Mouse (Mus musculus): ENCODE measurements around the gene Selplg. TPM values are rescaled to one million over a fixed set of nuclear protein-coding genes. Genes with fewer than 3 reads are reported as not detected.

Selplg gene
- polyA plus RNA-seq, 2 experiments, result 4.0 to 5.4 TPM

DNA sequence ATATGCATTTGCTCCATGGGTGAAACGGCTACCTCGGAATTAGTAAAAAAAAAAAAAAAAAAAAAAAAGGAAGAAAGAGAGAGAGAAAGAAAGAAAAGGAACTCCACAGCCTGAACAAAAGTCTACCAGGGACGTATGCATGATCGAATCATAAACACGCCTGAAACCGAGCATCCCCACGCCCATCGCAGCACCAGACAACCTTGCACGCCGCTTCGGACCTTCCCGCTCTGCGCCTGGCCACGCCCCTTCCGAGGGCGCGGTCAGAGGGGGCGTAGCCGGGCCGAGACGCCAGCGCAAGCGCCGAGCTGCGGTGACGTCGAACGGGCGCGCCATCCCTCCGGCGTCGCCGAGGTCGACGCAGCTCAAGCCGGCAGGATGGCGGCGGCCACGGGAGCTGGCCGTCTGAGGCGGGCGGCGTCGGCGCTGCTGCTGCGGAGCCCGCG lies 60.0 kb downstream of the Selplg start, which contains the start of the genes Sart3 and Iscu:
Gene Sart3, minus strand, starts transcription at position 61 of the 446 bp plus-strand sequence.
Gene Iscu, plus strand, starts transcription at position 299 of the 446 bp plus-strand sequence.
- peak; percentile 86 for ATAC-seq (ENCODE audit: low FRiP score, low read depth)
- peaks cover 47% of the 10 kb centered on the region for H3K36me3 ChIP-seq (ENCODE audit: control insufficient read depth, insufficient read depth, low read length)

DNA sequence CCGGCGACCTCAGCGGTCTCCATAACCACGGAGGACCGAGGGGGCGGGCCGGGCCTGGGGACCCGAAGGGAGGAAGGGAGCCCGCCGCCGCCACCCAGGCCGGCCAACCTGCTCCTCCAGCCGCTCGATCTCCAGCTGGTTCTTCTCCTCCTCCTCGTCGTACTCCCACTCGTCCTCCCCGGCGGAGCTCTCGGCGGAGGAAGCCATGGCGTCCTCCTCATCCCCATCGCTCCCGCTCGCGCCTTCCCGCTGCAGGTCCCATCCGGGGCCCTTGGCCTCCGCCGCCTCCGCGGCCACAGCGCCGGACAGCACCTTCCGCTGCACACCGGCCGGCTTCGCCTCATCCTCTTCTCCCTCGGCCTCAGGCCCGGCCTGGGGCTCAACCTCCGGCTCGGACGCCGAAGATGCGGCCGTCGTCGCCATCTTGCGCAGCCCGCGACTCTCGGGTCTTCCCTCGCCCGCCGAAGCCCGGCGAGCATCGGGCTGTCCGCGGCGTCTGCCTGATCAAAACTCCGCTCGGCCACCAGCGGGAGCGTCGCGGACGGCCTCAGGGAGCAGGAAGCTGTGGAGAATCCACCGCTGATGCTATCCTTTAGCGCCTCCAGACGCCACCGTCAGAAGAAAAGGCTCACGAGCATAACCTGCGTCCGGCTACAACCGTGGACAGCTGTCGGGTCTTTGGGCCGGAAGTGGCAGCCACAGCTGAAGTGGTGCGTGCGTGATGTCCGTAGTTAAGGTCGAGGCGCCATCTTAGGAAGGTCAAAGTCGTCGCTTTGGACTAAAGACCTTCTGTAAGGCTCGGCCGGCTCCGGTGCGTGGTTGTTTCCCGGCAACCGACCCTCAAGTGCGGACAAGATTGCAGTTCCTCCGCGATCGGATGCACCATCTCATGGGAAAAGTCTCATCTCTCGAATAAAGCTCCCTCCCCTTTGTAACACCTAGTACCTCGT lies 61.0 kb downstream of the Selplg start:
- DNase-seq (ENCODE audit: low spot score) (peak; percentile 91), ATAC-seq (ENCODE audit: low FRiP score, low read depth) (peak; percentile 84)
- peak overlapping the region; percentile 91 for H3K4me2 ChIP-seq (replicated peaks; ENCODE audit: low read depth, low read length, severe bottlenecking)
- H3K27ac ChIP-seq (replicated peaks; ENCODE audit: low read depth, low read length), result peak overlapping the region; percentile 97
- peak overlapping the region; percentile 87 for H3K9ac ChIP-seq (ENCODE audit: low read depth, low read length, severe bottlenecking)
- under 1% methylated on average over 86 of the region's 97 CpGs for WGBS
- no peaks in the 10 kb centered on the region for H3K27me3 ChIP-seq (ENCODE audit: control insufficient read depth, insufficient read depth, low read length)
- peaks cover 47% of the 10 kb centered on the region for H3K36me3 ChIP-seq (ENCODE audit: control insufficient read depth, insufficient read depth, low read length)
- peak overlapping the region; percentile 99 for H3K4me3 ChIP-seq (replicated peaks; ENCODE audit: low read length)
- TF ChIP-seq POLR2A (IDR thresholded peaks at IDR 0.05; ENCODE audit: borderline replicate concordance, extremely low read depth, insufficient read depth, insufficient read length), result peak; percentile 86; the same call in 1 of the 2 replicates
- H3K9me3 ChIP-seq (ENCODE audit: control insufficient read depth, low read length), result no peaks in the 10 kb centered on the region
- peaks cover 19% of the 10 kb centered on the region for H3K4me1 ChIP-seq (ENCODE audit: control insufficient read depth, insufficient read depth, low read length)

More for the DNA sequence above, 60.0 kb downstream of the Selplg start, which contains the start of the genes Sart3 and Iscu:
- under 1% methylated on average over 22 of the region's 49 CpGs for WGBS
- H3K27me3 ChIP-seq (ENCODE audit: control insufficient read depth, insufficient read depth, low read length), result no peaks in the 10 kb centered on the region
- peak; percentile 93 for DNase-seq (ENCODE audit: low spot score)
- peaks cover 19% of the 10 kb centered on the region for H3K4me1 ChIP-seq (ENCODE audit: control insufficient read depth, insufficient read depth, low read length)
- peak within 1 kb of the TSS; percentile 97 for H3K27ac ChIP-seq (replicated peaks; ENCODE audit: low read depth, low read length)
- H3K9me3 ChIP-seq (ENCODE audit: control insufficient read depth, low read length), result no peaks in the 10 kb centered on the region
- TF ChIP-seq POLR2A (IDR thresholded peaks at IDR 0.05; ENCODE audit: borderline replicate concordance, extremely low read depth, insufficient read depth, insufficient read length), result peak; percentile 46; the same call in 1 of the 2 replicates
- peak within 1 kb of the TSS; percentile 99 for H3K4me3 ChIP-seq (replicated peaks; ENCODE audit: low read length)
- H3K9ac ChIP-seq (ENCODE audit: low read depth, low read length, severe bottlenecking), result peak within 1 kb of the TSS; percentile 87
- H3K4me2 ChIP-seq (replicated peaks; ENCODE audit: low read depth, low read length, severe bottlenecking), result peak within 1 kb of the TSS; percentile 91

DNA sequence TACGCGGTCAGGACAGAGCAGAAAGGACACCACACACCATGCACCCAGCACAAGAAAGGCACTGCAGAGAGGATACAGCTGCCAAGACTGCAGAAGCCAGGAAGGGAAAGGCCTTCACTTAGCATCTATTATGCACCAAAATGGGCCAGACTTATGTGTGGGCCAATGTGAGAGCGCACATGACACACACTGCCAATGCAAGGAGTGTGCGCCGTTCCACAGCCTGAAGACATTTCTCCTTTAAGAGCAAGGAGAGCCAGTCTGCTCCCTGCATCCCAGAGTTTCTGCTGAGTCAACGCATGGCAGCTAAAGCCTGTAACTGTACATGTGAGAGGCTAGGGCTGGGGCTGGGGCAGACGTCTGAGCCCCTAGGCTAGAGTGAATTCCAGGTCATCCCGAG lies 63.6 kb downstream of the Selplg start:
- Histone ChIP-seq H3K27ac (replicated peaks; ENCODE audit: low read depth, low read length) (no peak overlapping the region), H3K36me3 (ENCODE audit: control insufficient read depth, insufficient read depth, low read length) (peaks cover 32% of the 10 kb centered on the region), H3K27me3 (ENCODE audit: control insufficient read depth, insufficient read depth, low read length) (no peaks in the 10 kb centered on the region), H3K4me3 (replicated peaks; ENCODE audit: low read length) (no peak overlapping the region), H3K9ac (ENCODE audit: low read depth, low read length, severe bottlenecking) (no peak overlapping the region), H3K4me2 (replicated peaks; ENCODE audit: low read depth, low read length, severe bottlenecking) (no peak overlapping the region), H3K9me3 (ENCODE audit: control insufficient read depth, low read length) (no peaks in the 10 kb centered on the region), H3K4me1 (ENCODE audit: control insufficient read depth, insufficient read depth, low read length) (peaks cover 18% of the 10 kb centered on the region)
- no peak for TF ChIP-seq POLR2A (IDR thresholded peaks at IDR 0.05; ENCODE audit: borderline replicate concordance, extremely low read depth, insufficient read depth, insufficient read length)
- DNase-seq (ENCODE audit: low spot score), result no peak
- ATAC-seq (ENCODE audit: low FRiP score, low read depth), result no peak
- 90% methylated on average over 8 of the region's 8 CpGs for WGBS

Other genes starting within 250 kb of the Selplg start
- gene Cmklr1, start 182.2 kb downstream of the Selplg start, polyA plus RNA-seq (2012; rRNA removed), result 10.7 and 17.4 TPM in 2 replicates
- gene Cmklr1, start 182.2 kb downstream of the Selplg start, polyA plus RNA-seq (2014; fragmentation: Nextera tagmentation; extraction: Ambion mirVana), result 7.5 and 7.8 TPM in 2 replicates
- not detected in 2 replicates for gene 1700069L16Rik, start 107.9 kb downstream of the Selplg start, polyA plus RNA-seq (2012; rRNA removed)
- not detected in 2 replicates for gene 1700069L16Rik, start 107.9 kb downstream of the Selplg start, polyA plus RNA-seq (2014; fragmentation: Nextera tagmentation; extraction: Ambion mirVana)
- 6.3 and 6.5 TPM in 2 replicates for gene Ficd, start 96.8 kb downstream of the Selplg start, polyA plus RNA-seq (2012; rRNA removed)
- gene Ficd, start 96.8 kb downstream of the Selplg start, polyA plus RNA-seq (2014; fragmentation: Nextera tagmentation; extraction: Ambion mirVana), result 5.6 and 6.5 TPM in 2 replicates
- gene Sart3, start 60.1 kb downstream of the Selplg start, polyA plus RNA-seq (2012; rRNA removed), result 56.8 and 57.3 TPM in 2 replicates
- 41.7 and 45.8 TPM in 2 replicates for gene Sart3, start 60.1 kb downstream of the Selplg start, polyA plus RNA-seq (2014; fragmentation: Nextera tagmentation; extraction: Ambion mirVana)
- 80.8 and 85.4 TPM in 2 replicates for gene Iscu, start 59.9 kb downstream of the Selplg start, polyA plus RNA-seq (2012; rRNA removed)
- 102 and 106 TPM in 2 replicates for gene Iscu, start 59.9 kb downstream of the Selplg start, polyA plus RNA-seq (2014; fragmentation: Nextera tagmentation; extraction: Ambion mirVana)
- gene Tmem119, start 32.1 kb downstream of the Selplg start, polyA plus RNA-seq (2012; rRNA removed), result 86.0 and 118 TPM in 2 replicates
- 107 and 117 TPM in 2 replicates for gene Tmem119, start 32.1 kb downstream of the Selplg start, polyA plus RNA-seq (2014; fragmentation: Nextera tagmentation; extraction: Ambion mirVana)
- 63.8 and 68.9 TPM in 2 replicates for gene Coro1c, start 76.1 kb upstream of the Selplg start, polyA plus RNA-seq (2012; rRNA removed)
- gene Coro1c, start 76.1 kb upstream of the Selplg start, polyA plus RNA-seq (2014; fragmentation: Nextera tagmentation; extraction: Ambion mirVana), result 92.4 and 96.9 TPM in 2 replicates
- gene Ssh1, start 161.2 kb upstream of the Selplg start, polyA plus RNA-seq (2012; rRNA removed), result 12.0 and 15.6 TPM in 2 replicates
- gene Ssh1, start 161.2 kb upstream of the Selplg start, polyA plus RNA-seq (2014; fragmentation: Nextera tagmentation; extraction: Ambion mirVana), result 21.9 and 24.6 TPM in 2 replicates
- gene Dao, start 171.1 kb upstream of the Selplg start, polyA plus RNA-seq (2012; rRNA removed), result 0.05 TPM in 1 of 2 replicates, not detected in the other
- gene Dao, start 171.1 kb upstream of the Selplg start, polyA plus RNA-seq (2014; fragmentation: Nextera tagmentation; extraction: Ambion mirVana), result not detected in 2 replicates
- gene Usp30, start 232.8 kb upstream of the Selplg start, polyA plus RNA-seq (2012; rRNA removed), result 29.0 and 35.3 TPM in 2 replicates
- 11.4 and 13.4 TPM in 2 replicates for gene Usp30, start 232.8 kb upstream of the Selplg start, polyA plus RNA-seq (2014; fragmentation: Nextera tagmentation; extraction: Ambion mirVana)

Data from limb, embryonic 14.5 days (tissue).